Mouse (Mus musculus): ENCODE data around the gene Tns3. TPM values are rescaled to one million over a fixed set of nuclear protein-coding genes. Genes with fewer than 3 reads are reported as not detected.

Tns3 gene
- 8.1 TPM for polyA plus RNA-seq (2014; fragmentation: Illumina TruSeq; extraction: RNeasy Lipid Tissue Mini Kit (QIAGEN cat#74804); ENCODE audit: low read depth, low replicate concordance)

GRCm38 (mm10) chr11:8664393-8664743, at the start of gene Tns3:
Tns3 (minus strand) TSS chr11:8664535.

All from liver, adult 10 weeks (tissue).